Mouse (Mus musculus): Measurements from ENCODE around the gene Gm10277. TPM values are rescaled to one million over a fixed set of nuclear protein-coding genes. Genes with fewer than 3 reads are reported as not detected.

The Gm10277 gene
- total RNA-seq, 2 experiments from 2014 or later = not detected

DNA sequence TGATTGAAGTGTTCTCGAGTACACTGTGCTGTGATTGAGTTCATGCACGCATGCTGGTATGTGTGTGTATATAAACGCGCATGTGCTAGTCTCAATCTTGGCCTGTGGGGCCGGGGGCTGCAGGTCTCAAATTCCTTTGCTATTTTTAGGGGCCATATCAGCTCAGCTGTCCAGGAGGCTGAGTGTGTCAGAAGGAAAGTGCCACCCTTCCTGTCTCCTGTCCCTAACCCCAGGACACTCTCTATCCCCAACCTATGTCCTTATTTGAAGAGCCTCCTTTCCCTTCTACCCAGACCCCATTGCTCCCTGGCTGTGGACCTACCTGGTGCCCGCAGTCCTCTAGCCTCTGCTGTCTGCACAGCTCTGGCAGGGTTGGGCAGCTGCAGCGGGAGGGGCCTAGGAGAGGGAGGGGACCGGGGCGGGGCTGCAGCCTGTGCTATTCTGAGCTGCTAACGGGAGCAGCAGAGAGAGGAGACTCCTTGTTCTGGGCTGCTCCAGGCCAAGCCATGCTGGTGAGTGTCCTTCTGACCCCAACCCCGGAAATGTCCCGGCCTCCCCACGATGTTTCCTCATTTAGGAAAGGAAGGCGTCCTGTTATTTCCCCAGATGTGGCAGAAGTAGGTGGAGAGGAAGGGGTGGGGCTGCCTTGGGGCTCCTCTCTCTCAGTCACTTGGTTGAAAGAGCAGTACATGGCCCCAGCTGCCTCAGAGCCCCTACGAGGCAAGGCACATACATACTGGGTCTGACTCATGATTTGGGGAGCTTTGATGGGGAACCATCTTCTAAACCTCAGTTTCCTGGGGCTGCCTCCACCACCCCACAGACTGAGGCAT is 13.5 kb upstream of the Gm10277 start:
- no peak for DNase-seq (ENCODE audit: low spot score in 2 of 2)

DNA sequence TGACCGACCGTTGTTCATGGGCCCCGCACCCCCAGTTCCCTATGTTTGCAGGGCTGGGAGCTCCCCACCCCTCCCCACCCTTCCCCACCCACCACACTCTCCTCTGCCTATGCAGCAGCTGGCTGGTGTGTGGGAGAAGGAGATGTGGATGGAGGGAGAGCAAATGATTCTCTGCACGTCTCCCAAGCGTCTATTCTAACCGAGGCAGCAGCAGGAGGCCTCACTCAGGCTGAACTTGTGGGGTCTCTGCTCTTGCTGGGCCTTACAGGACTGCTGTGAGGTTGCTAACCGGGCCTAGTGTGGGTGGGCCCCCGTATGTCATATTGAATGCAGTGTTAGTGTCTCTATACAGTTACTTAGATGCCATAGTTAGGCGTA is 12.9 kb upstream of the Gm10277 start:
- DNase-seq (ENCODE audit: low spot score in 2 of 2) = no peak

DNA sequence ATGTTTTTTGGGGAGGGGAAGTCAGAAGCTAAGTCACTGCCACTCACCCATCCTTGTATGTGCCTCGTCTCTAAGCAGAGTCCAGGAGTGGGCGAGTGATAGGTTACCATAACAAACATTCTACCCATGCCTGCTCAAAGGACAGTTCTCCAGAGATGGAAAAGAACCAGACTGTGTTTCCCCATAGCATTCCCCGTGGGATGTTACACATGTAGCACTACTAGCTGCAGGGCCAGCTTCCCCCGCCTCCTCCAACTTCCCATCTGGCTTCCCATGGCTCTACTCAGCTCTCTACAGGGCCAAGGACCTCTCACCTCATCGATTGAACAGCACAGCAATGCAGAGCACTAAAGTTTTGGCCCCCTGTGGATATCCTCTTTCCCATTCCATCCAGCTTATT is 7.7 kb upstream of the Gm10277 start:
- DNase-seq (ENCODE audit: low spot score in 2 of 2) = no peak

DNA sequence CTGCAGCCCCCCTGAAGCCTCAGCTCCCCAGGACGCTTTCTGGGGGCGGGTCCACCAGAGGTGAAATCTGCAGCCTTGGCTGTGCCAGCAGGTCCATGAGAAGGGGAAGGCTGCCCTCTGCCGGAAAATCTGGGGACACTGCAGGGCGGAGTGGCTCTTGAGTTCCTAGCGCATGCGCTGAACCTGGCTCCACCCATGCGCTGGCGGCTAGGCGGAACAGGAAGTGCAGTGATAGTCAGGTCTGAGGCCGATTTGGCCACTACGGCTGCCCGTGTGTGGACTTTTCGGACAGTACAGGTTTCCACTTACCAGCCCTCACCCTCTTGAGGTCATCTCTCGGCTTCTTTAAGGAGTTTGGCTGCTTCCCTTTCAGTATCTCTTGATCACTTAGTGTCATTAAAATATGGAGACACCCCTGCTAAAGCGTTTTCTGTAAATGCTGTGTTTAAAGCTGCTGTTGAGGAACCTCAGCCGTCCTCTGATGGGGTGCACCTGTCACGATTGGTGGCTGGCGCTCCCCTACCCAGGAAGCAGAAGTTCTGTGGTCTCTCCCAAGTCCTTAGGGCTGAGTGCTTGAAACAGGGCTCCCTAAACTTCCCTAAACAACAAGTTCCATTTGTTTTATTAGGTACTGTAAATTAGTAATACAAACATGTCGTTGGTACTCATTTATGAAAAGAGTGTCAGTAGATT is 5.8 kb upstream of the Gm10277 start:
- peak; percentile 96 to 97 for DNase-seq (ENCODE audit: low spot score in 2 of 2)

DNA sequence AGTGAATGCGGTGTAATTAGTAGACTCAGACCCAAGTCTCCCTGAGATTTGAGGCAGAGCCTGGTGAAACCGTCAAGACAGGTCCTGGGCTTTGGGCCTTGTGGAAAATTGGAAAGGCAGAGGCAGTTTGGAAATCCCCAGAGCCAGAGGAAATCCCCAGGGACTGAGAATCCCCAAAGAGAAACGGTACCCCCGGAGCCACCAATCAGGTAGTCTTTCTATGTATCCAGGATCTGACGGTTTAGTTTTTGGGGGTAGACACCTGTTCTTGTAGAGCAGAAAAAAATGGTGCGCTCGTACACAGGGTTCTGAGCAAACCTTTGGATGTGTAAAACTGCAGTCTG is 5.0 kb upstream of the Gm10277 start:
- DNase-seq (ENCODE audit: low spot score in 2 of 2) = peak in 1 of 2 experiments; percentile 58

DNA sequence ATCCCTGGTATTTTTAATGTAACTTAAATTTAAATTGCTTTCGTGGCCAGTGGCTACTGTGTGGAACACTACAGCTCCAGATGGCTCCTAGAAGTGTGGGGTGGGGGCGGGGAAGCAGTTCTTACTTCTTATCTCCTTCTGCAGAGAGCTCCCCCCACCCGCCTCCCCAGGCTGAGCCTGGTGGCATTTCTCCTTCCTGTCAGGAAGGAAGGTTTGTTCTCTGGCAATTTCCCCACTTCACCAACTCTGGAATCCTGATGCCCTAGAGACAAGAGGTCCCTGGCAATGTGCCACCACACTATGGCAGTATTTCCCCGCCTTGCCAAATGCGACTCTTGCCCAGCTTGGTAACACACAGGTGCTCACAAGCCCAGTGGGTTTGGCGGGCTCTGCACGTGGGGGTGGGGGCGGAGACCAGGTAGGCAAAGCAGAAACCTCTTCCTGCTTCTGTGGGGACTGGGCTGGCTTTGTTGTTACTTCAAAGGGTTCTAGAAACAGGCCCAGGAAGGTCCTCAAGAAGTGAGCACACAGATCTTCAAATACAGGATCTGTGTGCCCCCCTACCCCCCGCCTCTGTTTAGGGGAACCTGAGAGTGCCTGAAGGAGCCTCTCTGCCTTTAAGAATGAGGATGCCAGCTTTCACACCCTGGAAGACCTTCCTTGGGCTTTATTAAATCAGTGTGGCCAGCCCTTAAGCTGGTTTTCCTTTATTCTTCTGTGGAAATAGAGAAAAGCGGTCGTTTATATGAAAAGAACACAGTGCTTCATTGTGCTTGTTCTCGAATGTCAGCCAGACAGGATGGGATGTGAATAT is 4.4 kb upstream of the Gm10277 start:
- DNase-seq (ENCODE audit: low spot score in 2 of 2) = no peak

DNA sequence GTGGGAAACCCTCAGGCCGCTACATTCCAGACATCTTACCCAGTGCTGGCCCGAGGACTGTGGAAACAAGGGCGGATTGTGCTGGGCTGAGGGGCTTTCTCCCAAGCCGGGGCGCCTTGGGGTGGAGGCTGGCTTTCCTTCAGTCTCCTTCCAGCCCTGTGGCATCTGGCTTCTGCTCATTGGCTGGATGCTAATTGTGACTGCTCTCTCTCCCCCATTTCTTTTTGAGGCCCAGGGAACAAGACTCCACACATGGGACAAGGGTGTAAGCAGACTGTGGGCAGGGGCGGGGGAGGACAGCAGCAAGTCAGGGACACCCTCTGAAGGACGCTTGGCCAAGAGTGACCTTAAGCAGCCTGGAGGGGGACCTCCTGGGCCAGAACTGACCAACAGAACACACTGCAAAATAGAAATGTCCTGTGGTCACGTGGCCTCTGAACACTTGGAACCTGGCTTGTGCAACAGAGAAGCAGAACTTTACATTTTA is 3.7 kb upstream of the Gm10277 start:
- peak in 1 of 2 experiments; percentile 55 for DNase-seq (ENCODE audit: low spot score in 2 of 2)

DNA sequence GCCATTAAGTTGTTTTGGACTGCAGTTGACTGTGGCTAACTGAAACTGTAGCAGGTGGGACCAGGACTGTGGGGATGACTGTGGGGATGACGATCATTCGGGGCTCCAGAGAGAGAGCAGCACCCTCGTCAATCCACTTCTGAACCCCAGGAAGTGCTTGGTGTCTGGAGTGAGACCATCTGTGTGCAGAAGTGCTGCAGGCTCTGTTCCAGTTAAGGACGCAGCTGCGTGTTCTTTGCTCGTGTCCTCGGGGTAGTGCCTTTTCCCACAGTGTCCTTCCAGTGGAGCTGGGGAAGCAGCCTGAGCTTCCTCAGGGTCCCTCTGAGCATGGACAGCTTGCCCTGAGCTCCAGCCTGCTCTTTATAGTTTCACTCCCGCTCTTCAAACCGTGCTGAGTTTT is 2.7 kb upstream of the Gm10277 start:
- DNase-seq (ENCODE audit: low spot score in 2 of 2) = no peak

DNA sequence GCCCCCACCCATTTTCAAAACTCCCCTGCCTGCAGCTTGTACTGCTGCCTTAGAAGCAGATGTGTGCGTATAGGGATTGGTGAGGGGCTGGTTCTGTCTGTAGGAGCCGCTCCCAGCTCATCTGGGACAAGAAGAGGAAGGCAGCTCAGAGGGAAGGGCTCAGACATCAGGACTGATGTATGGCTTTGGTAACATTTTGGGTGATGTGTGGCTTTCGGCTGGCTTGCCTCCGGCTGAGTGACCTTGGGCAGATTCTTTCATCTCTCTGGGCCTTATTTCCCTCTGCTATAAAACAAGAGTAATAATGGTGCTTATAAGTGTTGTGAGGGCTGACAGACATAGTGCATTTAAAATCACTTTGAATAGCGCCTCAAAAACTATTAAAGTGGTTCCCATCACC is 2.0 kb upstream of the Gm10277 start:
- no peak for DNase-seq (ENCODE audit: low spot score in 2 of 2)

DNA sequence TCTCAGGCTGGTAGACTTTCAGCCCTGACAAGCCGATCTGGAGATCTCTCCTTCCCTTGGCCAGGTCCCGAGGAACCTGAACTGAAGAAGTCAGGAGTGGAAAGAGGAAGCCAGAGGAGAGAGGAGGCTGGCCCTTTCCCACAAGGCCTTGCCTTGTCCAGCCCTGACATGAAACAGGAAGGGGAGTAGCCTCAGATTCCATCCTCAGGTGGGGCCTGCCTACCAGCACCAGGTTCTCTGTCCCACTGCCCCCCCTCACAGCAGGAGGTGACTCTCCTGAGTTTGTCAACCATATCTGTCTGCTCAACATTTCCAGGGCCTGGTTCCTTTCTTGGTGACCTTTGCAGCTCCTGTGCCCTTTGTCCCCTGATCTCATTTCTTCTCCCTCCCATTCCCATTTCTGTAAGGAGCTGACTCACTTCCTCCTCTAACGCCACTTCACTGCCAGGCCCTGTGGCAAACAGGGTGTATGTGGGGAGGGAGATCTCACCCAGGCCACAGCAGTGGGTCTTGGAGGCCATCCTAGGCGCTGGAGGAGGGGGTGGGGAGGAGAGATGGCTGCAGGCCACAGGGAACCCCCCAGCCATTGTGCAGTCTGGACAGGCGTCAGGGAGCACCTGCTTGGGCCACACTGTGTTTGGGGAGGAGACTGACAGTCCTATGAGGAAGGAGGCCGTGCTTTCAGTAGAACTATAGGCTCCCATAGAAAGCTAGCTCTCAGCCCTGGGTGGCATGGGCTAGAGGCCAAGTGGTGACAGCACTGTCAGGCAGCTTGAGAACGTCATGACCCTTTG is 1.6 kb downstream of the Gm10277 start:
- no peak for DNase-seq (ENCODE audit: low spot score in 2 of 2)

DNA sequence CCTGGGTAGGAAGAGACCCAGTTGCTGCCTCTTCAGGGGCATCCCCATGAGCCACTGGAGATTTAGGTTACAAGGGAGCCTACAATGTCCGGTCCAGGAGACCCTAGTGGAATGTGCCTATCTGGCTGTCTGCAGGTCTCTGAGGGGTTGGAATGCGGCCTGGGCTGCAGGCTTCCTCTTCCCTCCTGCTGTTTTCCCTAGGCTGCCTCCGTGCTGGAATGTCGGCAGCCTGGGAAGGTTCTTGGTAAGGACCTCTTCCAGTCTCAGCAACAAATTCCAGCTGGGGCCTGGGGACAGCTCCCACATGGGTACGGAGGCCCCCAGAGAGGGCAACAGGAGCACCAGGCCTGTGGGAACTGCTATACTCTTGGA is 2.2 kb downstream of the Gm10277 start:
- no peak for DNase-seq (ENCODE audit: low spot score in 2 of 2)

DNA sequence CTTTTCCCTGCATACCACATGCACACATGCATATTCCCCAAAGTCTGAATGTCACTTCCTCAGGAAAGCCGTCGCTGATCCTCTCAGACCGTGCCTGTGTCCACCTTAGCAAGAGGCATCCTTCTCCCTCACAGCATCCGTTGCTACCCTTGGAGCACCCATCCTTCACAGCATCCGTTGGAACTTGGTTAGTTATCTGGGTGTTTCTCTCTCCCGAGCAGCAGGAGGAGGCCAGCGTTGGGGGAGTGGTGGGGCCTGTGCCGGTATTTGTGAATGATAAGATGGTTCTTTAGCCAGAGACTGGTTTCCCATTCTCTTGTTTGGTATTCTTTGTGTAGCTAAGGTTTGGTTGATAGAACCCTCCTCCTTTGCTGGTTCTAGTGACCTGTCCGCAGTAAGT is 2.7 kb downstream of the Gm10277 start:
- DNase-seq (ENCODE audit: low spot score in 2 of 2) = no peak

DNA sequence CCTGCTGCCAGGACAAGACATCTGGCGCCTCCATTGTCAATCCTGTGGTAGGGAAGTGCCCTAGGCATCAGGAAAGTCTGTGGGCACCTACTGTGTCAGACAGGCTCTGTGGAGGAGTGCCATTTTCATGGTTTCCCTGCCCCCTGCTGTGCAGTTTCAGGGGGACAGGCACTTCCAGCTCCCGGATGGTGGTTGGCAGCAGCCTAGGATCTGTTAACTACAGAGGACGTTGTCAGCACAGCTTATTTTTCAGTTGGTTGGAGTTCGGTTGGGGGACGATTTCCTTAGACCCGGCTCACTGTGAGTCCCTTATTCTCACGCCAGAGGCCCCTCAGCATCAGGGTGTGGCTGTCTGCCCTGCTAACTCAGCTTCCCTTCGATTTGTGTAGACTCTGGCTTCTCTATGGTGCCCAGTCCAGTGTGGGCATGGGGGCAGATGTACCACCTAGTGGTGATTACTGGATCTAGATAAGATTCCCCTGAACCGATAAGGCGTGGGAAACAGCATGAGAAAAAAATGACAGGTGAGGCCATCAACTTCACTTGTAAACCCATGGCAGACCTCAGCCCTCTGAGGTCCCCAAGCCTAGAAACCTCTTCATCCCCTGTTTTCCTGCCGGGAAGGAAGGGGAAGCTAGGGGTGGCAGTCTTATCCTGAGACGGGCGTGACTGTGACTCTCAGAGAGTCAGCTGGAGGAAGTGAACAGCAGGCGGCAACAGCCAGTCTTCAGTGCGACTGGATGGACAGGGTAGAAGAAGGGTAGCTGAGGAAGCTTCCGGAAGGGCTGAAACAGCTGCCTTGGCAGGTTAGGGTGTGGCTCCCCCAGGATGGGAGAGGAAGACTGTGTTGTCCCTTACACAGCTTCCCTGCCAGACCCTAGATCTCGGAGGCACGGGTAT is 3.5 kb downstream of the Gm10277 start:
- peak in 1 of 2 experiments; percentile 69 for DNase-seq (ENCODE audit: low spot score in 2 of 2)

DNA sequence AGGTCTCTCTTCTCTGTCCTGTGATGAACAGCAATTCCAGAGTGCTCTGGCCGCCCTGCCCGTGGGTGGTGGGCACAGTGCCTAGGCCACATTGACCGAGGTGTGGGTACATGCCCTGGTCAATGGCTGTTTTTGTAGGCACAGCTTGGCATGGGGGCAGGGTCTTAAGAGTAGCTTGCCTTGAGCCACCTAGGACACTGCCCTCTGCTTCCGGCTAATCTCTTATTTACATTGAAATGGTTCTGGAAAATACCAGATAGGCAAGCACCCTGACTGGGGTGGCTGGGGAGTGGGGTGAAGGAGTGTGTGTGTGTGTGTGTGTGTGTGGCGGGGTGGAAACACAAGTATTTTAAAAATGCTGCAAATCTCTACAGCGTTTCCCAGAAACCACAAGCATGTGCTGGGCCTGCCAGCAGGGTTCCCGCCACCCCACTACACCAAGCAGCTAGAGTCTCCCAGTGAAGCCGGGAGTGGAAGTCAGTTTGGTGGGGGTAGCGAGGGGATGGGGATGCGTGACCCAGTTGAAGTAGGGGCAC is 4.3 kb downstream of the Gm10277 start:
- no peak for DNase-seq (ENCODE audit: low spot score in 2 of 2)

DNA sequence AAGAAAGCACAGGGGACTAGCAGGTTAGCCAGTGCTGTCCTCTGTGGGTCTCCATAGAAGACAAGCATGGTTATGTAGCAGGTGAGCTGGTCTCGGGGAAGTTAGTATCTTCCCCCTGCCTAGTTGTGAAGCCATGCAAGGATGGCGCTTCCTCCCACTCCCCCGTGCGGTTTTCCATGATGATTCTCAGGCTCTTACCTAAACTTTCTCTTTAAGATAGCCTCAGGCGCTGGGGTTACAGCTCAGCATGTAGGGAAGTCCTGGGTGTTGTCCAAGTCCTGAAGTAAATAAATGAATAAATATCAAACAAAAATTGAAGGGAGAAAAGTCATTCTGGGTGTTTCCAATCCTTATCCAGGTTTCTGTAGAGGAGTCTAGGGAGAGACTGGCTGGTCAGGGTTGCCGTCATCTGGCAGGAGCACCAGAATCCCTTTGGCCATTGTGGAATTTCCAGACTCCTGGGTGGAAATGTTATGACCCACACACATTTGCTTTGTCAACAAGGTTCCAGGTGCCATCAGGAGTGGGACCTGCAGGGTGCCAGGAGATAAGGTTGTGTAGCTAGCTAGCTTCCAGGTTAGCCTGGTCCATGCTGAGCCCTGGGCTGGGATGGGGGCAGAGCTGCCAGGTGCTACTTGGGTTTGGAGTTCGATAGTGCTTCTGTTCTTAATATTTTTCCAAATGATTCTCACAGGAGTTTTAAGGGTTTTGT is 5.3 kb downstream of the Gm10277 start:
- DNase-seq (ENCODE audit: low spot score in 2 of 2) = no peak

DNA sequence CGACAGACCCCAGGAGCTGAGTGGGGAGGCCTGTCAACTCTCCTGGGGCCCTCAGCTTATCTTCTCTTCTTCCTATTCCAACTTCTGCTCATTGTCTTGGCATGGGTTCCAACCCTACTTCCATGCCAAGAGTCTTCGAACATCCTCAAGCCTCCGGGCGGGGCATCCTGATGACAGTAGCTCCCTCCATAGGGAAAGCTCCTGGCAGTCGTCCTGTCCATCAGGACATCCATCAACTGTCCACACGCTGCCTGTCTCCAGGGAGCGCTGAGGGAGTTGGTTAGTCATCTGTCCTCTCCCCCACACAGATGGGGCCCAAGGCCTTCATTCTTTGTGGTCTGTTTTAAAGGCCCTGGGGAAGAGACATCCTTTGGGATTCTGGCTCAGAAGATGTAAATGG is 6.5 kb downstream of the Gm10277 start:
- no peak for DNase-seq (ENCODE audit: low spot score in 2 of 2)

DNA sequence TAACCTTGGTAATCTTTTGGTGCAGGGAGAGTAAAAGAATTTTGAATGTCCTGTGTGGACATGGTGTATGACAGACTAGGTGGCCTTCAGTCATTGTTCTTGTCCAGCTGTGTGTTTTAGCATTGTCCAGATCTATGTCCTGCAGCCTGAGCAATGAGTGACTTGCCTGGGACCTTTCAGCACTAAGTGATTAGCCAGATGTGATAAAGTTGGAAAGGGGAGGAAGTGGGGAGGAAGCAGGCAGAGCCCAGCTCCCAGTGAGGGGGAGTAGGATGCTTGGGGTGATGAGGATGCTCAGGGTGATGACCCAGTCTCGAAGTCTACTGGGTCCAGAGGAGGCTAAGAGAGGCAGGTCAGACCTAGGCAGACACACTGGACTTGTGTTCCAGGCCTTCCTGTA is 8.3 kb downstream of the Gm10277 start:
- no peak for DNase-seq (ENCODE audit: low spot score in 2 of 2)

DNA sequence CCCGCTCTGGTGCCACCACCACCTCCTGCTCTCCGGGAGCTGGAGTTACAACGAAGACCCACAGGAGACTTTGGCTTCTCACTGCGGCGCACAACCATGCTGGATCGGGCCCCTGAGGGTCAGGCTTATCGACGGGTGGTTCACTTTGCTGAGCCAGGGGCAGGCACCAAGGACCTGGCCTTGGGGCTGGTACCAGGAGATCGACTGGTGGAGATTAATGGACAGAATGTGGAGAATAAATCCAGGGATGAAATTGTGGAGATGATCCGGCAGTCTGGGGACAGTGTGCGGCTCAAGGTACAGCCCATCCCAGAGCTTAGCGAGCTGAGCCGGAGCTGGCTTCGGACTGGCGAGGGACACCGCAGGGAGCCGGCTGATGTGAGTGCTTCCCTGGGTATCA is 9.6 kb downstream of the Gm10277 start:
- no peak for DNase-seq (ENCODE audit: low spot score in 2 of 2)

DNA sequence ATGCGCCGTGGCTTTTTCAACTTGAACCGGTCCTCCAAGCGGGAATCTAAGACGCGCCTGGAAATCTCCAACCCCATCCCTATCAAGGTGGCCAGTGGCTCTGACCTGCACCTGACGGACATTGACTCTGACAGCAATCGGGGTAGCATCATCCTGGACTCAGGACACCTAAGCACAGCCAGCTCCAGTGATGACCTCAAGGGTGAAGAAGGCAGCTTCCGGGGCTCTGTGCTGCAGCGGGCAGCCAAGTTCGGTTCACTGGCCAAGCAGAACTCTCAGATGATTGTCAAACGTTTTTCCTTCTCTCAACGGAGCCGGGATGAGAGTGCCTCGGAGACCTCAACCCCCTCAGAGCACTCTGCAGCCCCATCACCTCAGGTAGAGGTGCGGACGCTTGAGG is 10.1 kb downstream of the Gm10277 start:
- DNase-seq (ENCODE audit: low spot score in 2 of 2) = no peak
